Mouse (Mus musculus): Measurements from ENCODE around the gene Hist1h4b. TPM values are rescaled to one million over a fixed set of nuclear protein-coding genes. Genes with fewer than 3 reads are reported as not detected.
A peak's percentile ranks its signal among the peaks of the same experiment; 100 is the strongest.

Gene Hist1h4b
- total RNA-seq, 2 experiments from 2014 or later = 57.3 to 79.4 TPM

DNA sequence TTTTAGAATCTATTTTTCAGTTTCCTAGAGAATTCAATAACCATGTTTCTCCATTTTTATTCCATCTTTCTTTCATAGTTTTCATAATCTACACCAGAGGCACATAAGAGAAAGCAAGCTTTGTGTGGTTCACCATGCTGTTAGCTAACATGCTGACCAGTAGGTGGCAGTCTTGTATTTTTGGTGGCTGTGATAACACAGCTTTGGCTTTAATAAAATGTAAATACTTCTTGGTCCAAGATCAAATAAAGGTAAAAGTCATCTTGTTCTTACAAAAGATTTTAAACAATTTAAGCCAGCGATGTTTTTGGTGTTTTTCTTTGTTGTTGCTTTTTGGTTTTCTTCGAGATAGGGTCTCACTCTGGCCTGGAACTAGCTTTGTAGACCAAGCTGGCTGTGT, 35.7 kb downstream of the Hist1h4b start:
- DNase-seq (ENCODE audit: low spot score in 2 of 2) = peak; percentile 10 to 69

DNA sequence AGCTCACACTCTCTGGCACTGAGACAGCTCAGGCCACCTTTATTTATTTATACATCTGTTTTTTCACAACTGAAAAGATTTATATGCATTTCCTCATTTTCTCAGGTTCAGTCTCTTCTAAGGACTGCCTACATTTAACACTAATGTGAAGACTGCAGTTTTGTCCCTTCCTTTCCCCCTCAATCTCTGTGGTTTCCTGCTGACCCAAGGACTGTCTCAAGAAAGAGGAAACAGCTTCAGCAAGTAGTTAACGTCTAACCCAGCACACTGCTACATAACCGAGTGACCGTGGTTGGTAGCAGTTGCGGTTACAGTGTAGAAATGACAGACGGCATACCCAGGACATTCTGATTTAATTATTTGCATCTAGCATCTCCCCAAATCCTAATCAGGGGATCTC, 42.6 kb downstream of the Hist1h4b start:
- DNase-seq (ENCODE audit: low spot score in 2 of 2) = no peak

DNA sequence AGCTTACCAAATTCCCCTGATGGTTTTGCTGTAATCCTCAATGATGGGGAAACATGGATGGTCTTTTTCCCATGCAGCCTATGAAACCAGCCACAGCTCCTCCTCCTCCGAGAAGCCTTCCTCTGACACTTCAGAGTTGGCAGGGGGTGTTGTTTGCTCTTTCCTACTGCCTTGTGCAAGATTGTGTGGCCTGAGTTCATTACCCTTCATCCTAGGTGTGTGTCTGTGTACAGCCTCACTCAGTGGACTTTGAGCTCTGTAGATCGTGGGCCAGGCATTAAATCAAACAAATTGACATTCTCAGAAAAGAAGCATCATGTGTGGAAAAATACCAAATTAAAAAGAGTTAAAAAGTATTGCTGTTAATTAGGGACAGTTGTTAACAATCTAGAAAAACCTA, 47.7 kb downstream of the Hist1h4b start:
- no peak for DNase-seq (ENCODE audit: low spot score in 2 of 2)

DNA sequence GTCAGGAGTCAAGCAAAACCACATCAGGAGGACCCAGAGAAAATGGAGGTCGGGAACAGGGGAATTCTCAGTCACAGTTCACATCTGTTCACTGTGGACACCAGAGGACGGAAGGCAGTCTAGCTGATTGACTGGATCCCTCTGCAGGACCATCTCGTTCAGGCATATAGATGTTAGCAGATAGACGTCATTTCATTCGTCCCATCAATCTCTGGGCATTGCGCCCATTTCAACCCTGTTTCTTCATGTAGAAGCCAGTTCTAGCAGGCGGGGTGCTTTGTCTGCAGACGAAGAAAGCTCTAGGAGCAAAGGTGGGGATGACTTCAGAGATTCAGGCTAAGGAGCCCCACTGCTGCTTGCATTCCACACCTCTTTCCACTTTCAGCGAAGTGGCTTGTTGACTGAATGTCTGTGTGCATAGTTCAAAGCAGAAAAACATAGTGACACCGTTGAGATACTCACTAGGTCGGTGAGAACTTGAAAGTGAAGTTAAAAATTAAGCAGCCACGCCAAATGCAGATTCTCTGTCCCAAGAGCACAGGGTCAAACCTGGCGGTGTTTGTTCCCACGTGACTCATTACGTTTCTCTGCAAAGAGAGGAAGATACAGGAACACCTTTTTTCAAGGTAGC, 49.7 kb downstream of the Hist1h4b start, which contains the start of gene Slc17a2:
Slc17a2 (plus strand) TSS at position 572 of the 631 bp plus-strand sequence.
- DNase-seq (ENCODE audit: low spot score in 2 of 2) = no peak

Small RNA genes within 50 kb of the gene (microRNA-seq; reads per million reads assigned to microRNA genes)
- gene Gm44314 (0 reads per million in 2 experiments), gene Gm44484 (0 reads per million in 2 experiments)

Other genes starting within 250 kb of the Hist1h4b start
- gene Hist1h4h, start 226.0 kb upstream of the Hist1h4b start, total RNA-seq (2021) = 100 to 1,000 TPM; 253 to 315 TPM
- 10 to 100 TPM; 23.4 to 33.5 TPM for gene Hist1h2af, start 223.1 kb upstream of the Hist1h4b start, total RNA-seq (2021)
- 10 to 100 TPM in 1 of 2 experiments, 1 to 10 TPM in 1; 3.7 to 12.5 TPM for gene Hist1h3g, start 221.6 kb upstream of the Hist1h4b start, total RNA-seq (2021)
- gene Hist1h2bh, start 213.6 kb upstream of the Hist1h4b start, total RNA-seq (2021) = 1 to 10 TPM; 1.2 to 1.9 TPM
- 10 to 100 TPM; 19.7 to 24.2 TPM for gene Hist1h3f, start 213.0 kb upstream of the Hist1h4b start, total RNA-seq (2021)
- gene Hist1h4f, start 205.4 kb upstream of the Hist1h4b start, total RNA-seq (2021) = 100 to 1,000 TPM; 122 to 142 TPM
- 1 to 10 TPM; 4.6 to 4.8 TPM for gene Hist1h1d, start 203.8 kb upstream of the Hist1h4b start, total RNA-seq (2021)
- gene Hist1h3e, start 194.6 kb upstream of the Hist1h4b start, total RNA-seq (2021) = 10 to 100 TPM; 60.0 to 69.0 TPM
- gene Hist1h2ae, start 185.8 kb upstream of the Hist1h4b start, total RNA-seq (2021) = 10 to 100 TPM; 10.3 TPM
- gene Hist1h2bg, start 185.6 kb upstream of the Hist1h4b start, total RNA-seq (2021) = 10 to 100 TPM; 93.3 to 96.2 TPM
- 10 to 100 TPM; 32.6 to 42.1 TPM for gene Hist1h2bf, start 182.8 kb upstream of the Hist1h4b start, total RNA-seq (2021)
- 1 to 10 TPM; 1.1 to 9.9 TPM for gene Hist1h2ad, start 182.6 kb upstream of the Hist1h4b start, total RNA-seq (2021)
- gene Hist1h3d, start 181.2 kb upstream of the Hist1h4b start, total RNA-seq (2021) = 10 to 100 TPM; 11.1 to 12.1 TPM
- gene Hist1h4d, start 175.4 kb upstream of the Hist1h4b start, total RNA-seq (2021) = 100 to 1,000 TPM; 128 to 149 TPM
- gene Hist1h2be, start 135.9 kb upstream of the Hist1h4b start, total RNA-seq (2021) = 1 to 10 TPM; 6.8 to 8.7 TPM
- gene Hist1h1e, start 134.5 kb upstream of the Hist1h4b start, total RNA-seq (2021) = 10 to 100 TPM; 63.5 to 74.1 TPM
- gene Hist1h2ac, start 73.1 kb upstream of the Hist1h4b start, total RNA-seq (2021) = 1 to 10 TPM; 2.9 TPM
- 10 to 100 TPM; 37.1 to 42.7 TPM for gene Hist1h2bc, start 72.8 kb upstream of the Hist1h4b start, total RNA-seq (2021)
- not detected for gene Hist1h1t, start 61.2 kb upstream of the Hist1h4b start, total RNA-seq (2021)
- 100 to 1,000 TPM in 1 of 2 experiments, 10 to 100 TPM in 1; 94.6 to 106 TPM for gene Hist1h4c, start 58.6 kb upstream of the Hist1h4b start, total RNA-seq (2021)
- gene Hfe, start 46.2 kb upstream of the Hist1h4b start, total RNA-seq (2021) = 1 to 10 TPM; 3.4 to 5.4 TPM
- 10 to 100 TPM; 64.6 to 74.5 TPM for gene Hist1h1c, start 18.2 kb upstream of the Hist1h4b start, total RNA-seq (2021)
- gene Hist1h3c, start 11.4 kb upstream of the Hist1h4b start, total RNA-seq (2021) = 10 to 100 TPM; 11.9 to 12.2 TPM
- gene Hist1h2bb, start 10.3 kb upstream of the Hist1h4b start, total RNA-seq (2021) = 10 to 100 TPM; 19.6 to 29.4 TPM
- gene Hist1h2ab, start 5.9 kb upstream of the Hist1h4b start, total RNA-seq (2021) = 10 to 100 TPM; 27.5 to 46.6 TPM
- 10 to 100 TPM; 26.7 to 45.4 TPM for gene Hist1h3b, start 4.7 kb upstream of the Hist1h4b start, total RNA-seq (2021)
- gene Hist1h4a, start 4.2 kb downstream of the Hist1h4b start, total RNA-seq (2021) = 10 to 100 TPM; 51.4 to 65.1 TPM
- gene Hist1h3a, start 5.4 kb downstream of the Hist1h4b start, total RNA-seq (2021) = 10 to 100 TPM; 29.8 to 47.4 TPM
- gene Hist1h1a, start 6.7 kb downstream of the Hist1h4b start, total RNA-seq (2021) = 10 to 100 TPM; 22.8 to 32.9 TPM
- not detected for gene Trim38, start 12.9 kb downstream of the Hist1h4b start, total RNA-seq (2021)
- under 1 TPM; 0.10 to 0.18 TPM for gene Slc17a2, start 50.0 kb downstream of the Hist1h4b start, total RNA-seq (2021)
- gene Slc17a3, start 82.4 kb downstream of the Hist1h4b start, total RNA-seq (2021) = not detected
- not detected for gene Slc17a1, start 110.7 kb downstream of the Hist1h4b start, total RNA-seq (2021)
- not detected for gene Slc17a4, start 158.0 kb downstream of the Hist1h4b start, total RNA-seq (2021)
- gene Hist1h2ba, start 177.1 kb downstream of the Hist1h4b start, total RNA-seq (2021) = not detected
- gene Hist1h2aa, start 177.4 kb downstream of the Hist1h4b start, total RNA-seq (2021) = not detected
- 1 to 10 TPM; 1.5 to 1.9 TPM for gene Scgn, start 234.2 kb downstream of the Hist1h4b start, total RNA-seq (2021)

All from layer of hippocampus, postnatal 14 days (tissue).